Mouse (Mus musculus) hindbrain, embryonic 12.5 days (tissue): ENCODE results near the gene Eda2r. TPM values are rescaled to one million over a fixed set of nuclear protein-coding genes. Genes with fewer than 3 reads are reported as not detected.

Source experiments
- ATAC-seq: fragments of 200-750 bp; cut with Nextera tagmentation; 2 replicates; pipeline ENCODE4 v1.8.0; 2017; ENCODE audit warnings: moderate TSS enrichment; ENCODE audit not compliant: low FRiP score
- H3K27ac ChIP-seq: fragments of 300-500 bp; sonication (generic); 2 replicates; pipeline ENCODE4 v1.5.1; 2016; ENCODE audit warnings: mild to moderate bottlenecking
- H3K27me3 ChIP-seq: fragments of 300-500 bp; sonication (generic); 2 replicates; pipeline ENCODE4 v1.6.1; 2016; ENCODE audit warnings: mild to moderate bottlenecking
- H3K36me3 ChIP-seq: fragments of 300-500 bp; sonication (generic); 2 replicates; pipeline ENCODE4 v1.6.1; 2016; ENCODE audit warnings: mild to moderate bottlenecking
- H3K4me1 ChIP-seq: fragments of 300-500 bp; sonication (generic); 2 replicates; pipeline ENCODE4 v1.6.1; 2016
- H3K4me2 ChIP-seq: fragments of 300-500 bp; sonication (generic); replicated peaks from 2 replicates; pipeline ENCODE4 v1.6.1; 2016; ENCODE audit warnings: mild to moderate bottlenecking
- H3K4me3 ChIP-seq: fragments of 300-500 bp; sonication (generic); 2 replicates; pipeline ENCODE4 v1.5.1; 2016; ENCODE audit warnings: mild to moderate bottlenecking
- H3K9ac ChIP-seq: fragments of 300-500 bp; sonication (generic); 2 replicates; pipeline ENCODE4 v1.6.1; 2016; ENCODE audit warnings: mild to moderate bottlenecking, moderate library complexity
- H3K9me3 ChIP-seq: fragments of 300-500 bp; sonication (generic); replicated peaks from 2 replicates; pipeline ENCODE4 v1.6.1; 2016; ENCODE audit warnings: mild to moderate bottlenecking
- WGBS: fragments of 180-500 bp; shearing (Covaris S2); methylation state at CpG from one replicate; pipeline ENCODE4 v1.1.7; 2016; 5-methylcytosine and 5-hydroxymethylcytosine counted together
- polyA plus RNA-seq: library from polyadenylated mRNA; unstranded; fragments of >200 nt; fragmentation: Nextera tagmentation; extraction: Ambion mirVana; gene quantifications from 2 replicates; pipeline ENCODE4 v1.2.1, GENCODE M21; 2016

Gene Eda2r
- polyA plus RNA-seq, result 0.63 and 0.69 TPM in 2 replicates

DNA sequence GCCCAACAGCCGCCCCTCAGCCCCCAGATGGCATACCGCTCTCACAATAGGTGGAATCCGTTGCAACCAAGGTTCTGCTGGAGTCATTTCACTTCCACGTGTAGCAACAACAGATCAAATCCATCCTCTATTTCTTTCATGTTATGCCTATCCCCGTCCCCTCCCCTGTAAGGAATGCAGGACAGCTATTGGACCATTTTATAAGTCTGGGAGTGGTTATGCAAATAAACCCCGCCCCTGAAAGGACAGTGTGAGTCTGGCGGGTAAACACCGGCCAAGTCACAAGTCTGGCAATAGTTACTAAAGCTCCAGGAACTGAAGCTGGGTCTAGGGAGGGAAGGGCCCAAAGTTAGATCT, at the start of gene Eda2r:
TSS of gene Eda2r (minus strand) at position 152 of the 357 bp plus-strand sequence.
- Histone ChIP-seq H3K36me3 (no peaks in the 10 kb centered on the region), H3K9ac (no peak within 1 kb of the TSS), H3K4me1 (no peaks in the 10 kb centered on the region), H3K4me2 (peak within 1 kb of the TSS; percentile 47), H3K9me3 (no peaks in the 10 kb centered on the region), H3K27ac (no peak within 1 kb of the TSS), H3K4me3 (peak within 1 kb of the TSS; percentile 25), H3K27me3 (no peaks in the 10 kb centered on the region)
- peak; percentile 96 for ATAC-seq
- 21% methylated on average over 8 of the region's 8 CpGs for WGBS

GRCm38 (mm10) chrX:97397872-97398271, 20.9 kb upstream of the Eda2r start:
- no peak overlapping the region for H3K9ac ChIP-seq
- no peak overlapping the region for H3K4me2 ChIP-seq
- no peak overlapping the region for H3K27ac ChIP-seq
- H3K9me3 ChIP-seq, result no peaks in the 10 kb centered on the region
- ATAC-seq, result no peak
- no peaks in the 10 kb centered on the region for H3K4me1 ChIP-seq
- no peaks in the 10 kb centered on the region for H3K27me3 ChIP-seq
- H3K4me3 ChIP-seq, result no peak overlapping the region
- H3K36me3 ChIP-seq, result no peaks in the 10 kb centered on the region
- 78% methylated on average over 2 of the region's 2 CpGs for WGBS

DNA sequence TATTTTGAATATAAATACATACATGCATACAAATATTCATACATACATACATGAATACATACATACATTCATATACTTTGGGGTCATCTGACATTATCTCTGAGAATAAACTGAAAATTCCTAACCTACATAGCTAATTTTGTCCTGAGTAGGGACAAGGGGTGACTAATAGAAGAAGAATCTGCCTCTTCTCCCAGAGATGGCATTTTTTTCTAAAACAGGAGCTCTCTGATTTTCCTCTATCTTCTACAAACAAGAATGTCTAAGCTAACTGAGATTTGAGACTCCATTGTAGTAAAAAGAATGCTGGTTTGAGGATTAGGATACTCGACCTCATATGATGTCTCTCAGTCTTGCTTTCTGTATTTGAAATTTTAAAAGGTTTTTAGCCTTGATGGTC, 1.1 kb upstream of the Eda2r start:
- Histone ChIP-seq H3K36me3 (no peaks in the 10 kb centered on the region), H3K4me1 (no peaks in the 10 kb centered on the region), H3K9ac (no peak overlapping the region), H3K4me3 (no peak overlapping the region), H3K27me3 (no peaks in the 10 kb centered on the region), H3K4me2 (no peak overlapping the region), H3K27ac (no peak overlapping the region), H3K9me3 (no peaks in the 10 kb centered on the region)
- ATAC-seq, result no peak
- WGBS, result 56% methylated on average over 1 of the region's 1 CpGs

DNA sequence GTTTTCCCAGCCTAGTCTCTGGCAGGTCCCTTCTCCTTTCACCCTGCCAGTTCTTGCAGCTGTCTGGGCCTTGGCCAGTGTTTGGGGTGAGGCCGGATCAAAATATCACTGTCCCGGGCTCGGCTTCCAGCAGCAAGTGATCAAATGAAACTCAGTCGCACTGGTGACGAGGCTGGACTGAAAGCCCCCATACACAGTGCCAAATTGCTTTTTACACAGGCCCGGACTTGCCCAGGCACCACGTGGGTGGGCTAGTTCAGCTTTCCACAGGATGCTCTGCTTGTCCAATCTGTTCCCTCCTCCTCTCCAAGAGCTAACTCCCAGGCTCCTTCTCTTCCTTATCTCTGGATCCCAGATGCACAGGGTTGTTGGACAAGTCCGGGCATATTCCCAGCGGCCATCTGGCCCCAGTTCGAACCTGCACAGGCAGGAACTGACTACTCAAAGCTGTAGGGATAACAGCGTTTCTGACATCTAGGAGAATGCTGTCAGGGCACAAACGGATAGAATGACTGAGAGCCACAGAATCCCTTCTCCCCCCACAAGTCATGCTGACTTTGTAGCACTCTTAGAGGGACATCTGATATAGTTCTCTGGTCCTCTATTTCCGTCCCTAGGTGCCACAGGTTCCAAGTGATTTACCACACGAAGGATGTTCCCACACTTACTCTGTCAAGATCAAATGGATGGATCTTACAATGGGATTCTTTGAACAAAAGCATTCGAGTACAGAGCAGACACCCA, 523 bp downstream of the Eda2r start:
- no peak overlapping the region for H3K27ac ChIP-seq
- H3K4me2 ChIP-seq, result peak overlapping the region; percentile 47
- ATAC-seq, result peak; percentile 74
- no peaks in the 10 kb centered on the region for H3K9me3 ChIP-seq
- 31% methylated on average over 15 of the region's 15 CpGs for WGBS
- peak overlapping the region; percentile 25 for H3K4me3 ChIP-seq
- H3K9ac ChIP-seq, result no peak overlapping the region
- no peaks in the 10 kb centered on the region for H3K36me3 ChIP-seq
- no peaks in the 10 kb centered on the region for H3K27me3 ChIP-seq
- no peaks in the 10 kb centered on the region for H3K4me1 ChIP-seq

- Histone ChIP-seq H3K4me2 (no peak overlapping the region), H3K9ac (no peak overlapping the region), H3K4me3 (no peak overlapping the region), H3K9me3 (no peaks in the 10 kb centered on the region), H3K27ac (no peak overlapping the region), H3K4me1 (no peaks in the 10 kb centered on the region), H3K36me3 (no peaks in the 10 kb centered on the region), H3K27me3 (no peaks in the 10 kb centered on the region)
- no peak for ATAC-seq
- 88% methylated on average over 2 of the region's 2 CpGs for WGBS
Measured at GRCm38 (mm10) chrX:97372826-97373225, 4.2 kb downstream of the Eda2r start.

DNA sequence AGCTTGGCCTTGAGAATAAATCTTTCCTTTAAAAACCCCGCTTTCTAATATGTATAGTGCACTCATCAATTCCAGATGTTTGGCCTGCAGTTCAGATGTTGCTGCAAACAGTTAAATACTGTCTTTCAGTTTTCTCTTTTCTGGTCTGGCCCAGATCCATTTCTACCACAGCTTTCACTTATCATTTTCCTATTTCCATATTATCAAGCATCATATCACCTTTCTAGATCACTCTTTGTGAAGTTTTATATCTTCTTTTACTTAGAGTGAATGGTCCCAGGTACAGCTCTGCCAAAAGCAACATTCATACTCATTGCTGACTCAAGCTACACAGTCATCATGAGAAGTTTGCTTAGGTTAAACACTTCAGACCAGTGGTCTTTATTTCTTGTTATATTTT, 7.8 kb downstream of the Eda2r start:
- Histone ChIP-seq H3K4me3 (no peak overlapping the region), H3K4me1 (no peaks in the 10 kb centered on the region), H3K27ac (no peak overlapping the region), H3K4me2 (no peak overlapping the region), H3K27me3 (no peaks in the 10 kb centered on the region), H3K36me3 (no peaks in the 10 kb centered on the region), H3K9me3 (no peaks in the 10 kb centered on the region), H3K9ac (no peak overlapping the region)
- 65% methylated on average over 1 of the region's 1 CpGs for WGBS
- ATAC-seq, result no peak

GRCm38 (mm10) chrX:97368741-97369140, 8.3 kb downstream of the Eda2r start:
- Histone ChIP-seq H3K4me2 (no peak overlapping the region), H3K9me3 (no peaks in the 10 kb centered on the region), H3K9ac (no peak overlapping the region), H3K36me3 (no peaks in the 10 kb centered on the region), H3K27me3 (no peaks in the 10 kb centered on the region), H3K4me3 (no peak overlapping the region), H3K27ac (no peak overlapping the region), H3K4me1 (no peaks in the 10 kb centered on the region)
- no peak for ATAC-seq
- WGBS, result 76% methylated on average over 2 of the region's 2 CpGs

GRCm38 (mm10) chrX:97360919-97361318, 16.1 kb downstream of the Eda2r start:
- WGBS, result 43% methylated on average over 2 of the region's 2 CpGs
- Histone ChIP-seq H3K4me1 (no peaks in the 10 kb centered on the region), H3K9ac (no peak overlapping the region), H3K27me3 (no peaks in the 10 kb centered on the region), H3K9me3 (no peaks in the 10 kb centered on the region), H3K36me3 (no peaks in the 10 kb centered on the region), H3K4me3 (no peak overlapping the region), H3K4me2 (no peak overlapping the region), H3K27ac (no peak overlapping the region)
- ATAC-seq, result no peak

DNA sequence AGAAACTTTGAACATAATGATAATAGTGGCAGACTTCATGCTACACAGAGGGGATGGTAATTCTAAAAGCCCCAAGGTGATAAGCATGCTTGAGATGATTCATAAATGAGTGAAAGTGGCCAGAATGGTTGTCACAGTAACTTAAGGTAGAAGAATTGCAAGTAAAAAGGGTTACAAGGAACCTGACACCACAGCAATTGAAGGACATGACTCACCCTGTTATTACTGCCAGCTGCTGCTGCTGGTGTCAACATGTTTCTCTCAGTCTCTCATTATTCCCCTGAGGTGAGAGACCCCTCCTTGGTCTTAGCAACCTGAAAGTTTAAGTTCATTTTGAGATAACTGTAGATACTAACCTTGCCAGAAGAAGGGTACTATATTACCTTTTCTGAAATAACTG, 49.1 kb downstream of the Eda2r start:
- ATAC-seq, result no peak
- Histone ChIP-seq H3K4me1 (no peaks in the 10 kb centered on the region), H3K27ac (no peak overlapping the region), H3K9me3 (no peaks in the 10 kb centered on the region), H3K4me2 (no peak overlapping the region), H3K9ac (no peak overlapping the region), H3K36me3 (no peaks in the 10 kb centered on the region), H3K27me3 (no peaks in the 10 kb centered on the region), H3K4me3 (no peak overlapping the region)
